Mouse (Mus musculus) E14TG2a.4 (cell line): ENCODE measurements around the gene Pxmp4.

Source experiments
- H3K27me3 ChIP-seq: 2 replicates; pipeline ENCODE4 v1.6.1; 2014; ENCODE audit warnings: low read length, control low read depth; ENCODE audit not compliant: insufficient read depth
- H3K36me3 ChIP-seq: 2 replicates; pipeline ENCODE4 v1.6.1; 2014; ENCODE audit warnings: low read length, control low read depth; ENCODE audit not compliant: insufficient read depth
- H3K4me1 ChIP-seq: replicated peaks from 2 replicates; pipeline ENCODE4 v1.6.1; 2014; ENCODE audit warnings: low read depth, low read length, control low read depth
- H3K4me3 ChIP-seq: replicated peaks from 2 replicates; pipeline ENCODE4 v1.5.1; 2014; ENCODE audit warnings: mild to moderate bottlenecking, low read length
- H3K9me3 ChIP-seq: 2 replicates; pipeline ENCODE4 v1.6.1; 2014; ENCODE audit warnings: low read length, control low read depth
- CTCF ChIP-seq: conservative IDR thresholded peaks from 2 replicates; pipeline ENCODE4 v1.5.1; 2014; ENCODE audit warnings: low read length
- NANOG ChIP-seq: IDR thresholded peaks from 2 replicates; pipeline ENCODE4 v1.6.1; 2014; ENCODE audit warnings: borderline replicate concordance, low read length, mixed read lengths
- POU5F1 ChIP-seq: IDR thresholded peaks from 2 replicates; pipeline ENCODE4 v1.6.1; 2014; ENCODE audit warnings: low read length, borderline replicate concordance

Gene Pxmp4

GRCm38 (mm10) chr2:154550937-154551336, 52.6 kb downstream of the Pxmp4 start:
- no peak for TF ChIP-seq POU5F1
- peaks cover 55% of the 10 kb centered on the region for H3K27me3 ChIP-seq
- peaks cover 46% of the 10 kb centered on the region for H3K36me3 ChIP-seq
- H3K4me1 ChIP-seq = peaks cover 63% of the 10 kb centered on the region
- no peaks in the 10 kb centered on the region for H3K9me3 ChIP-seq
- H3K4me3 ChIP-seq = no peak overlapping the region

GRCm38 (mm10) chr2:154549886-154550189, 53.7 kb downstream of the Pxmp4 start:
- TF ChIP-seq CTCF (no peak), POU5F1 (no peak), NANOG (no peak)
- Histone ChIP-seq H3K4me1 (peaks cover 57% of the 10 kb centered on the region), H3K27me3 (peaks cover 55% of the 10 kb centered on the region)

GRCm38 (mm10) chr2:154549127-154549885, 54.2 kb downstream of the Pxmp4 start:
- Histone ChIP-seq H3K27me3 (peaks cover 55% of the 10 kb centered on the region), H3K4me3 (peak overlapping the region; percentile 76), H3K4me1 (peaks cover 52% of the 10 kb centered on the region), H3K36me3 (peaks cover 46% of the 10 kb centered on the region), H3K9me3 (no peaks in the 10 kb centered on the region)
- TF ChIP-seq POU5F1 (no peak), CTCF (no peak), NANOG (no peak)

More at GRCm38 (mm10) chr2:154549886-154550189, 53.7 kb downstream of the Pxmp4 start:
- H3K9me3 ChIP-seq = no peaks in the 10 kb centered on the region
- H3K4me3 ChIP-seq = peak overlapping the region; percentile 76
- peaks cover 46% of the 10 kb centered on the region for H3K36me3 ChIP-seq

- H3K9me3 ChIP-seq = no peaks in the 10 kb centered on the region
- TF ChIP-seq POU5F1 (no peak), CTCF (no peak), NANOG (no peak)
- peaks cover 55% of the 10 kb centered on the region for H3K27me3 ChIP-seq
- peaks cover 48% of the 10 kb centered on the region for H3K4me1 ChIP-seq
- H3K36me3 ChIP-seq = peaks cover 47% of the 10 kb centered on the region
- H3K4me3 ChIP-seq = peak overlapping the region; percentile 76; the same call in 1 of the 2 replicates
These were observed 54.8 kb downstream of the Pxmp4 start for GRCm38 (mm10) chr2:154548688-154549087.

GRCm38 (mm10) chr2:154546711-154547110, 56.8 kb downstream of the Pxmp4 start, which contains the start of gene 1700003F12Rik:
1700003F12Rik (plus strand) TSS chr2:154547085.
- no peak within 1 kb of the TSS for H3K4me3 ChIP-seq
- peaks cover 29% of the 10 kb centered on the region for H3K4me1 ChIP-seq
- H3K9me3 ChIP-seq = no peaks in the 10 kb centered on the region
- no peak for TF ChIP-seq POU5F1
- TF ChIP-seq CTCF = no peak
- no peak for TF ChIP-seq NANOG
- H3K36me3 ChIP-seq = peaks cover 54% of the 10 kb centered on the region
- peaks cover 36% of the 10 kb centered on the region for H3K27me3 ChIP-seq

GRCm38 (mm10) chr2:154543567-154544347, 59.8 kb downstream of the Pxmp4 start:
- TF ChIP-seq CTCF = no peak
- TF ChIP-seq NANOG = no peak
- no peak for TF ChIP-seq POU5F1
- no peak overlapping the region for H3K4me3 ChIP-seq
- H3K36me3 ChIP-seq = peaks cover 84% of the 10 kb centered on the region
- H3K27me3 ChIP-seq = peaks cover 6% of the 10 kb centered on the region
- peaks cover 21% of the 10 kb centered on the region for H3K4me1 ChIP-seq
- H3K9me3 ChIP-seq = no peaks in the 10 kb centered on the region

GRCm38 (mm10) chr2:154541630-154542029, 61.9 kb downstream of the Pxmp4 start:
- peak; percentile 35 for TF ChIP-seq CTCF
- TF ChIP-seq NANOG = no peak
- Histone ChIP-seq H3K36me3 (peaks cover 95% of the 10 kb centered on the region), H3K4me3 (no peak overlapping the region), H3K4me1 (peaks cover 31% of the 10 kb centered on the region), H3K27me3 (no peaks in the 10 kb centered on the region), H3K9me3 (no peaks in the 10 kb centered on the region)

GRCm38 (mm10) chr2:154539720-154540119, 63.8 kb downstream of the Pxmp4 start:
- Histone ChIP-seq H3K27me3 (no peaks in the 10 kb centered on the region), H3K4me3 (no peak overlapping the region), H3K9me3 (no peaks in the 10 kb centered on the region), H3K4me1 (peaks cover 38% of the 10 kb centered on the region), H3K36me3 (peaks cover 95% of the 10 kb centered on the region)
- no peak for TF ChIP-seq NANOG
- peak; percentile 51 for TF ChIP-seq CTCF
